Mouse (Mus musculus) brain, adult 2 months (tissue): ENCODE measurements around the gene Pts.

Source experiments
- DNase-seq: peaks from one replicate; pipeline ENCODE4 v3.0.0; 2011; ENCODE audit warnings: low read depth, low spot score

Gene Pts

GRCm38 (mm10) chr9:50528293-50528892, at the start of gene Pts:
Gene Pts, minus strand, starts transcription at chr9:50528724.
- peak; percentile 99 for DNase-seq

- peak; percentile 34 for DNase-seq
These were observed 41.3 kb upstream of the Pts start for GRCm38 (mm10) chr9:50569599-50570525.

GRCm38 (mm10) chr9:50567881-50568280, 39.4 kb upstream of the Pts start:
- DNase-seq, result no peak

- no peak for DNase-seq
These were observed 38.8 kb upstream of the Pts start for GRCm38 (mm10) chr9:50567372-50567771.

GRCm38 (mm10) chr9:50565940-50566339, 37.4 kb upstream of the Pts start:
- no peak for DNase-seq

GRCm38 (mm10) chr9:50565173-50565572, 36.6 kb upstream of the Pts start:
- DNase-seq, result no peak

GRCm38 (mm10) chr9:50561918-50562360, 33.4 kb upstream of the Pts start:
- no peak for DNase-seq

- DNase-seq, result no peak
These were observed 32.8 kb upstream of the Pts start, which contains the start of gene Tex12 for GRCm38 (mm10) chr9:50561145-50561917. Gene Tex12, minus strand, starts transcription at chr9:50561325.

- DNase-seq, result no peak
These were observed 26.5 kb upstream of the Pts start, which contains the start of gene Bco2 for GRCm38 (mm10) chr9:50555094-50555446. Gene Bco2, minus strand, starts transcription at chr9:50555181.

GRCm38 (mm10) chr9:50554241-50555093, 25.9 kb upstream of the Pts start, which contains the start of gene Il18:
Gene Il18, plus strand, starts transcription at chr9:50554827.
- peak; percentile 94 for DNase-seq

- DNase-seq, result no peak
These were observed 25.0 kb upstream of the Pts start for GRCm38 (mm10) chr9:50553547-50553946.

GRCm38 (mm10) chr9:50552206-50552605, 23.7 kb upstream of the Pts start:
- DNase-seq, result no peak

GRCm38 (mm10) chr9:50548936-50549335, 20.4 kb upstream of the Pts start:
- DNase-seq, result no peak

GRCm38 (mm10) chr9:50547859-50548478, 19.4 kb upstream of the Pts start:
- no peak for DNase-seq

- DNase-seq, result no peak
These were observed 13.9 kb upstream of the Pts start for GRCm38 (mm10) chr9:50542401-50542800.

GRCm38 (mm10) chr9:50540170-50540569, 11.6 kb upstream of the Pts start:
- DNase-seq, result peak; percentile 16

- DNase-seq, result no peak
These were observed 8.8 kb upstream of the Pts start for GRCm38 (mm10) chr9:50537295-50537694.

GRCm38 (mm10) chr9:50536603-50537135, 8.1 kb upstream of the Pts start:
- no peak for DNase-seq

- no peak for DNase-seq
These were observed 7.4 kb upstream of the Pts start for GRCm38 (mm10) chr9:50535930-50536329.

GRCm38 (mm10) chr9:50533791-50534190, 5.3 kb upstream of the Pts start:
- DNase-seq, result peak; percentile 10
